Mouse (Mus musculus) heart, embryonic 11.5 days (tissue): ENCODE measurements at regions not wholly inside any gene's neighbourhood (a gene's known extent, or its start where the extent isn't known, plus 50 kb on each side); places are given as distances from the start of the nearest gene placed in this dataset.

Source experiments
- ATAC-seq: fragments of 200-750 bp; cut with Nextera tagmentation; replicated peaks from 2 replicates; pipeline ENCODE4 v1.8.0; 2017; ENCODE audit warnings: moderate library complexity; ENCODE audit not compliant: insufficient number of reproducible peaks, low FRiP score, low TSS enrichment
- H3K27ac ChIP-seq: fragments of 300-500 bp; sonication (generic); 2 replicates; pipeline ENCODE4 v1.5.1; 2014; ENCODE audit warnings: mild to moderate bottlenecking, low read depth, low read length
- H3K27me3 ChIP-seq: fragments of 300-500 bp; sonication (generic); 2 replicates; pipeline ENCODE4 v1.6.1; 2014; ENCODE audit warnings: mild to moderate bottlenecking, low read length, mixed read lengths; ENCODE audit not compliant: control insufficient read depth, insufficient read depth
- H3K36me3 ChIP-seq: fragments of 300-500 bp; sonication (generic); 2 replicates; pipeline ENCODE4 v1.6.1; 2014; ENCODE audit warnings: mild to moderate bottlenecking, low read length, moderate library complexity, mixed read lengths; ENCODE audit not compliant: control insufficient read depth, insufficient read depth
- H3K4me1 ChIP-seq: fragments of 300-500 bp; sonication (generic); 2 replicates; pipeline ENCODE4 v1.6.1; 2014; ENCODE audit warnings: low read length; ENCODE audit not compliant: control insufficient read depth, insufficient read depth
- H3K4me2 ChIP-seq: fragments of 300-500 bp; sonication (generic); 2 replicates; pipeline ENCODE4 v1.6.1; 2014; ENCODE audit warnings: mild to moderate bottlenecking, moderate library complexity
- H3K4me3 ChIP-seq: fragments of 300-500 bp; sonication (generic); 2 replicates; pipeline ENCODE4 v1.5.1; 2014; ENCODE audit warnings: low read depth, low read length
- H3K9ac ChIP-seq: fragments of 300-500 bp; sonication (generic); 2 replicates; pipeline ENCODE4 v1.6.1; 2014; ENCODE audit warnings: mild to moderate bottlenecking, low read depth, low read length, moderate library complexity
- H3K9me3 ChIP-seq: fragments of 300-500 bp; sonication (generic); replicated peaks from 2 replicates; pipeline ENCODE4 v1.6.1; 2016; ENCODE audit warnings: low read length; ENCODE audit not compliant: control insufficient read depth
- WGBS: fragments of 180-500 bp; shearing (Covaris S2); extraction: QIAGEN DNeasy Blood & Tissue Kit; methylation state at CpG from one replicate; pipeline ENCODE4 v1.1.7; 2014; ENCODE audit not compliant: insufficient replicate concordance; 5-methylcytosine and 5-hydroxymethylcytosine counted together

GRCm38 (mm10) chr4:56136837-56137236 is 603.0 kb upstream of the Gm26657 start:
- Histone ChIP-seq H3K9me3 (no peaks in the 10 kb centered on the region), H3K4me3 (no peak overlapping the region), H3K4me2 (no peak overlapping the region), H3K36me3 (no peaks in the 10 kb centered on the region), H3K4me1 (no peaks in the 10 kb centered on the region), H3K27me3 (no peaks in the 10 kb centered on the region), H3K9ac (no peak overlapping the region), H3K27ac (no peak overlapping the region)
- no peak for ATAC-seq
- WGBS, result 83% methylated on average over 3 of the region's 3 CpGs

GRCm38 (mm10) chr4:56134350-56134749 is 602.1 kb upstream of the Klf4 start:
- Histone ChIP-seq H3K36me3 (no peaks in the 10 kb centered on the region), H3K9ac (no peak overlapping the region), H3K27ac (no peak overlapping the region), H3K27me3 (no peaks in the 10 kb centered on the region), H3K4me2 (no peak overlapping the region), H3K9me3 (no peaks in the 10 kb centered on the region), H3K4me1 (no peaks in the 10 kb centered on the region), H3K4me3 (no peak overlapping the region)
- 83% methylated on average over 5 of the region's 5 CpGs for WGBS
- ATAC-seq, result no peak

- H3K27ac ChIP-seq, result no peak overlapping the region
- H3K4me1 ChIP-seq, result no peaks in the 10 kb centered on the region
- ATAC-seq, result no peak
- H3K9ac ChIP-seq, result no peak overlapping the region
- 71% methylated on average over 8 of the region's 8 CpGs for WGBS
- H3K36me3 ChIP-seq, result no peaks in the 10 kb centered on the region
- no peak overlapping the region for H3K4me3 ChIP-seq
- no peak overlapping the region for H3K4me2 ChIP-seq
- no peaks in the 10 kb centered on the region for H3K27me3 ChIP-seq
- no peaks in the 10 kb centered on the region for H3K9me3 ChIP-seq
Measured at GRCm38 (mm10) chr4:56127730-56128482, 595.6 kb upstream of the Klf4 start.

- no peak overlapping the region for H3K27ac ChIP-seq
- no peak overlapping the region for H3K4me2 ChIP-seq
- no peaks in the 10 kb centered on the region for H3K36me3 ChIP-seq
- ATAC-seq, result no peak
- H3K4me3 ChIP-seq, result no peak overlapping the region
- H3K9ac ChIP-seq, result no peak overlapping the region
- no peaks in the 10 kb centered on the region for H3K9me3 ChIP-seq
- no peaks in the 10 kb centered on the region for H3K27me3 ChIP-seq
- no peaks in the 10 kb centered on the region for H3K4me1 ChIP-seq
Measured at GRCm38 (mm10) chr4:56124515-56124914, 592.2 kb upstream of the Klf4 start.

GRCm38 (mm10) chr4:56122198-56122597 is 589.9 kb upstream of the Klf4 start:
- H3K27ac ChIP-seq, result no peak overlapping the region
- H3K9ac ChIP-seq, result no peak overlapping the region
- WGBS, result 84% methylated on average over 5 of the region's 5 CpGs
- H3K9me3 ChIP-seq, result no peaks in the 10 kb centered on the region
- no peaks in the 10 kb centered on the region for H3K27me3 ChIP-seq
- ATAC-seq, result no peak
- no peaks in the 10 kb centered on the region for H3K4me1 ChIP-seq
- H3K4me3 ChIP-seq, result no peak overlapping the region
- no peaks in the 10 kb centered on the region for H3K36me3 ChIP-seq
- no peak overlapping the region for H3K4me2 ChIP-seq

GRCm38 (mm10) chr4:56121664-56122063 is 589.4 kb upstream of the Klf4 start:
- Histone ChIP-seq H3K4me2 (no peak overlapping the region), H3K27ac (no peak overlapping the region)
- WGBS, result 79% methylated on average over 5 of the region's 5 CpGs

GRCm38 (mm10) chr4:56120357-56120756 is 588.1 kb upstream of the Klf4 start:
- Histone ChIP-seq H3K9me3 (no peaks in the 10 kb centered on the region), H3K9ac (no peak overlapping the region), H3K27ac (no peak overlapping the region), H3K36me3 (no peaks in the 10 kb centered on the region), H3K4me3 (no peak overlapping the region), H3K4me2 (no peak overlapping the region), H3K4me1 (no peaks in the 10 kb centered on the region), H3K27me3 (no peaks in the 10 kb centered on the region)
- WGBS, result 78% methylated on average over 11 of the region's 11 CpGs
- ATAC-seq, result no peak

More at GRCm38 (mm10) chr4:56121664-56122063, 589.4 kb upstream of the Klf4 start:
- no peaks in the 10 kb centered on the region for H3K36me3 ChIP-seq
- no peak overlapping the region for H3K9ac ChIP-seq
- no peaks in the 10 kb centered on the region for H3K9me3 ChIP-seq
- no peaks in the 10 kb centered on the region for H3K27me3 ChIP-seq
- H3K4me1 ChIP-seq, result no peaks in the 10 kb centered on the region
- no peak overlapping the region for H3K4me3 ChIP-seq
- no peak for ATAC-seq

GRCm38 (mm10) chr4:56113701-56114196 is 581.5 kb upstream of the Klf4 start:
- Histone ChIP-seq H3K9me3 (no peaks in the 10 kb centered on the region), H3K27me3 (no peaks in the 10 kb centered on the region), H3K4me1 (peaks cover 7% of the 10 kb centered on the region), H3K27ac (peak overlapping the region; percentile 62), H3K4me2 (peak overlapping the region; percentile 44), H3K36me3 (no peaks in the 10 kb centered on the region), H3K9ac (peak overlapping the region; percentile 39; the same call in 1 of the 2 replicates), H3K4me3 (0 out of 2 replicates have a peak overlapping the region, but pooled peaks have one; percentile 10)
- 25% methylated on average over 10 of the region's 10 CpGs for WGBS
- ATAC-seq, result no peak
